Mouse (Mus musculus) hindbrain, embryonic 10.5 days (tissue): ENCODE measurements around the gene Aph1a. TPM values are rescaled to one million over a fixed set of nuclear protein-coding genes. Genes with fewer than 3 reads are reported as not detected.
A peak's percentile ranks its signal among the peaks of the same experiment; 100 is the strongest.
"Not testable (repeated sequence)": the region's sequence is repeated elsewhere in the genome, so short reads cannot be mapped to it uniquely, and the experiment has no call there.

Experiments used
- DNase-seq: peaks from one replicate; pipeline ENCODE4 v3.0.0-alpha.2; 2017; ENCODE audit warnings: low spot score
- H3K27ac ChIP-seq: fragments of 300-500 bp; sonication (generic); 2 replicates; pipeline ENCODE4 v1.5.1; 2016; ENCODE audit warnings: mild to moderate bottlenecking, moderate library complexity
- H3K27me3 ChIP-seq: fragments of 300-500 bp; sonication (generic); 2 replicates; pipeline ENCODE4 v1.6.1; 2016; ENCODE audit warnings: mild to moderate bottlenecking; ENCODE audit not compliant: poor library complexity, insufficient read depth, severe bottlenecking
- H3K36me3 ChIP-seq: fragments of 300-500 bp; sonication (generic); 2 replicates; pipeline ENCODE4 v1.6.1; 2016; ENCODE audit warnings: mild to moderate bottlenecking, moderate library complexity
- H3K4me1 ChIP-seq: fragments of 300-500 bp; sonication (generic); replicated peaks from 2 replicates; pipeline ENCODE4 v1.6.1; 2016; ENCODE audit warnings: mild to moderate bottlenecking
- H3K4me3 ChIP-seq: fragments of 300-500 bp; sonication (generic); 2 replicates; pipeline ENCODE4 v1.5.1; 2016; ENCODE audit warnings: mild to moderate bottlenecking, moderate library complexity
- H3K9me3 ChIP-seq: fragments of 300-500 bp; sonication (generic); 2 replicates; pipeline ENCODE4 v1.6.1; 2016; ENCODE audit warnings: mild to moderate bottlenecking, moderate library complexity
- WGBS: fragments of 180-500 bp; shearing (Covaris S2); methylation state at CpG from one replicate; pipeline ENCODE4 v1.1.7; 2016; 5-methylcytosine and 5-hydroxymethylcytosine counted together
- polyA plus RNA-seq: library from polyadenylated mRNA; unstranded; fragments of >200 nt; fragmentation: Nextera tagmentation; extraction: Ambion mirVana; gene quantifications from 2 replicates; pipeline ENCODE4 v1.2.1, GENCODE M21; 2016

The Aph1a gene
- polyA plus RNA-seq, 1 experiment from 2014 or later: 35.8 TPM

DNA sequence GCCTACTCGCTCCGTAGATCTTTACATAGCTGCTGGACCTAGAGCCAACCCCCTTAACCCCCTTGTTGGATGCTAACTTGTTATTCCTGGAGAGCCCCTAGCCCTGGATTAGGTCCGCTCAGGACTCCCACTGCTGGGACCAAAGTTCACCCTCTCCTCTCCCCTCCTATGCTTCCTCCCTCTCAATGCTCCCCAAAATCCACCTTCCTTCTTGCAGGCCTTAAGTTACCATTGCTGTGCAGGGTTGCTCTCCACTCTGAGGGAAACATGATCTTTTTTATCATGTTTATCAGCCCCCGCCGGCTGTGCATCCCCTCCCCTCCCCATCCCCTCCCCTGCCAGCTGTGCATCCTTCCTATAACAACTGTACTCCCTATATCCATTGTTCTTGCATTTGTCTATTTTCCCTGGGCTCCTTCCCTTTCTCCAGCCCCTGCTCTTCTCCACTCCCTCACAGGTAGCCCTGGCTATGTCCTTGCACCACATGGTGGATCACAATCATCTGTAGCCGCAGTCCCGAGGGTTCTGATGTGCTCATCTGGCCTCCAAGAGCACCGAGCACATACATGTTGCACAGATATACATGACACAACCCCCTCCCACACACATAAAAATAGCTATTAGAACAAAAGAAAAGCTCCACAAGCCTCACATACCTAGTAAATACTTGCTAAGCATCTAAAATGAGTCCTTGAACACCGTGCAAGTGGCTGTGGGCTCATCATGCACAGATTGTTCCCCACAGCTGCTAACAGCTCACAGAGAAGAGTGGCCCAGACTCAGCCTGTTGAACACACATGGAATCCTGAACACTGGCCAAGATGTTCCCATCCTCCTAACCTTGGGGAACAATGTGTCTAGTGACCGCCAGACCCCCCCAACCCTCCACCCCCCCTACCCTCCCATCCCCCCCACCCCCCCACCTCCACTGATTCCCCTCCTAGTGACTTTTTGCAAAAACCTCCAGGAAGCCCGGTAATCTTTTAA lies 1.4 kb upstream of the Aph1a start:
- no peaks in the 10 kb centered on the region for H3K27me3 ChIP-seq
- peak overlapping the region; percentile 87 for H3K27ac ChIP-seq
- H3K36me3 ChIP-seq: peaks cover 8% of the 10 kb centered on the region
- WGBS: 38% methylated on average over 11 of the region's 11 CpGs
- H3K9me3 ChIP-seq: no peaks in the 10 kb centered on the region
- H3K4me3 ChIP-seq: peak overlapping the region; percentile 77
- DNase-seq: no peak
- peaks cover 44% of the 10 kb centered on the region for H3K4me1 ChIP-seq

- H3K36me3 ChIP-seq: peaks cover 16% of the 10 kb centered on the region
- WGBS: 25% methylated on average over 7 of the region's 7 CpGs
- DNase-seq: no peak
These were observed 643 bp upstream of the Aph1a start for GRCm38 (mm10) chr3:95893126-95893525.

DNA sequence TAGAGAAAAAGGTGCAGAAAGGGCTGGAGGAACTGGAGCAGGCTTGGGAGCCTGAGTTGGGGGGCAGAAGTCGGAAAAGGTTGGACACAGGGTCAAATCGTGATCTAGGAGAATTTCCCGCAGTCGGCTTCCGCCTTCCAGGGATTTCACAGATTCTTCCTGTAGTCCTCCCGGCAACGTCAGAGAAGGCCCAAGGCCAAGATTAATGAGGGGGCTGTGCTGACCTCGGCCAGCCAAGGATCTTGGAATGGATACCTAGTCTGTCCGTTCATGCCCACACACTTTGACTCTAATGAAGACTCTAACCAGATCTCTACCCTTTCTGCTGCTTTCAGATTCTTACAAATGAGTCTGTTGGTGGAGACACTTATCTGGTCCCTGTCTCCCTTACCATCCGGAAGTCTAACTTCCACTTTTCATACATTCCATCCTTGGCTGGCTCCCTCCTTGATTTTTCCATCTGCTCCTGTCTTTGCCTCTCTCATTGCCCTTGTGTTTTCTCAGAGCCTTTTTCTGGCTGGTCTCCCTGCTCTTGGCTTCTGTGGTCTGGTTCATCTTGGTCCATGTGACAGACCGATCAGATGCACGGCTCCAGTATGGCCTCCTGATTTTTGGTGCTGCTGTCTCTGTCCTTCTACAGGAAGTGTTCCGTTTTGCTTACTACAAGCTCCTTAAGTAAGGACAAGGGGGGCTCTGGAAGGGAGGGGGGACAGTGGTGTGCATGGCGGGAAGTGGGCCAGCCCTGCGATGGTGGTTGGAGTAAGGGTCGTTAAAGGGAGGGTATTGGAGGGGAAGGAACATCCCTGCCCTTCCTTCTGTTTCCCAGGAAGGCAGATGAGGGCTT lies 770 bp downstream of the Aph1a start:
- 16% methylated on average over 16 of the region's 16 CpGs for WGBS
- Histone ChIP-seq H3K4me3 (peak overlapping the region; percentile 77), H3K9me3 (no peaks in the 10 kb centered on the region), H3K4me1 (peaks cover 47% of the 10 kb centered on the region), H3K27me3 (no peaks in the 10 kb centered on the region), H3K36me3 (peaks cover 30% of the 10 kb centered on the region), H3K27ac (peak overlapping the region; percentile 88)
- DNase-seq: peak; percentile 44

More at GRCm38 (mm10) chr3:95893126-95893525, 643 bp upstream of the Aph1a start:
- H3K4me1 ChIP-seq: peaks cover 44% of the 10 kb centered on the region
- peak overlapping the region; percentile 87 for H3K27ac ChIP-seq
- peak overlapping the region; percentile 77 for H3K4me3 ChIP-seq
- no peaks in the 10 kb centered on the region for H3K27me3 ChIP-seq
- H3K9me3 ChIP-seq: no peaks in the 10 kb centered on the region

- H3K27me3 ChIP-seq, DNase-seq, H3K9me3 ChIP-seq: not testable (repeated sequence)
- Histone ChIP-seq H3K27ac (peak overlapping the region; percentile 40; the same call in 1 of the 2 replicates), H3K4me1 (peaks cover 47% of the 10 kb centered on the region), H3K4me3 (peak overlapping the region; percentile 26; the same call in 1 of the 2 replicates), H3K36me3 (peaks cover 38% of the 10 kb centered on the region)
- WGBS: 88% methylated on average over 7 of the region's 7 CpGs
These were observed 1.7 kb downstream of the Aph1a start for GRCm38 (mm10) chr3:95895501-95895900.

- no peaks in the 10 kb centered on the region for H3K9me3 ChIP-seq
- no peak for DNase-seq
- WGBS: 81% methylated on average over 13 of the region's 13 CpGs
- H3K27ac ChIP-seq: no peak overlapping the region
- no peak overlapping the region for H3K4me3 ChIP-seq
- H3K4me1 ChIP-seq: peaks cover 52% of the 10 kb centered on the region
- no peaks in the 10 kb centered on the region for H3K27me3 ChIP-seq
- H3K36me3 ChIP-seq: peaks cover 43% of the 10 kb centered on the region
These were observed 6.2 kb downstream of the Aph1a start for GRCm38 (mm10) chr3:95899800-95900524.

- Histone ChIP-seq H3K27ac (peak overlapping the region; percentile 92), H3K36me3 (peaks cover 36% of the 10 kb centered on the region), H3K4me1 (peaks cover 62% of the 10 kb centered on the region), H3K27me3 (no peaks in the 10 kb centered on the region), H3K9me3 (no peaks in the 10 kb centered on the region), H3K4me3 (peak overlapping the region; percentile 57)
- DNase-seq: no peak
- WGBS: 73% methylated on average over 9 of the region's 9 CpGs
These were observed 8.0 kb downstream of the Aph1a start for GRCm38 (mm10) chr3:95901616-95902372.

DNA sequence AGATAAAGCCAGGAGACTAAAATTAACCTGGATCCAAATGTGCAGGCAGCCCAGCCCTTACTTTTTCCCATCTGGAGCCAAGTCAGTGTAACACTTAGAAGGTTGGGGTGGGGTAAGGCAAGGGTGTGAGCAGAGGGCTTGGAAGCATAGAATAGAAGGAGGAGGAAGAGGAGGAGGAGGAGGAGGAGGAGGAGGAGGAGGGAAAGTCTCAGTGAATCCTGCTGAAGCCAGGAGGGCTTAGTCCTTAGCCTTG lies 8.5 kb downstream of the Aph1a start:
- Histone ChIP-seq H3K4me1 (peaks cover 67% of the 10 kb centered on the region), H3K9me3 (no peaks in the 10 kb centered on the region), H3K27ac (peak overlapping the region; percentile 92), H3K27me3 (peaks cover 3% of the 10 kb centered on the region; the same call in 1 of the 2 replicates), H3K36me3 (peaks cover 35% of the 10 kb centered on the region), H3K4me3 (peak overlapping the region; percentile 57)
- no peak for DNase-seq

GRCm38 (mm10) chr3:95902643-95903042 lies 8.9 kb downstream of the Aph1a start:
- Histone ChIP-seq H3K27me3 (peaks cover 7% of the 10 kb centered on the region; the same call in 1 of the 2 replicates), H3K4me1 (peaks cover 69% of the 10 kb centered on the region), H3K9me3 (no peaks in the 10 kb centered on the region), H3K27ac (peak overlapping the region; percentile 92), H3K36me3 (peaks cover 31% of the 10 kb centered on the region), H3K4me3 (peak overlapping the region; percentile 57)
- WGBS: 34% methylated on average over 6 of the region's 6 CpGs
- no peak for DNase-seq

- peaks cover 19% of the 10 kb centered on the region for H3K36me3 ChIP-seq
- H3K9me3 ChIP-seq: no peaks in the 10 kb centered on the region
- WGBS: 1% methylated on average over 15 of the region's 15 CpGs
- peak; percentile 64 for DNase-seq
- peak overlapping the region; percentile 92 for H3K27ac ChIP-seq
- H3K4me1 ChIP-seq: peaks cover 69% of the 10 kb centered on the region
- H3K4me3 ChIP-seq: peak overlapping the region; percentile 57
- peaks cover 11% of the 10 kb centered on the region; the same call in 1 of the 2 replicates for H3K27me3 ChIP-seq
These were observed 10.2 kb downstream of the Aph1a start for GRCm38 (mm10) chr3:95903753-95904502.

DNA sequence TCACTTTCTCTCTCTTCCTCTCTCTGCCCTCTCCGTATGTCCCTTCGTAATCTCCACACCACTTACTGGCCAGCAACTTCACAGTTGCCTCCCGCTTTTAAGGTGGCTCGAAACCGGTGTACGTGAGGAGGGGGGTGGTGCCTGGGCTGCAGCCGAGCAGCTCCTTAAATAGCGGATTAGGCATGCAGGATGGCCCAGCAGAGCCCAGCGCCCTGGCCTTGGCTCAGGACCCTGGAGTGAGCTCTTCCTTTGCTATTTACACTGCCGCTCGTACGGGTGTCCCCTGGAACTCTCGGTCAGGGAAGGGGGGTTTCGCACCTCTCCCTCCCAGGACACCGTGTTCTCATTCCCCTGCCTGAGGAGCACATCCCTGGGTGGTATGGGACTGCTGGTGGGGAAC lies 10.8 kb downstream of the Aph1a start, which contains the start of gene Car14:
Gene Car14, minus strand, starts transcription at position 124 of the 400 bp plus-strand sequence.
- H3K4me3 ChIP-seq: peak within 1 kb of the TSS; percentile 57
- under 1% methylated on average over 15 of the region's 15 CpGs for WGBS
- peaks cover 66% of the 10 kb centered on the region for H3K4me1 ChIP-seq
- H3K27me3 ChIP-seq: peaks cover 11% of the 10 kb centered on the region; the same call in 1 of the 2 replicates
- H3K27ac ChIP-seq: peak within 1 kb of the TSS; percentile 92
- peaks cover 13% of the 10 kb centered on the region; the same call in 1 of the 2 replicates for H3K36me3 ChIP-seq
- peak; percentile 69 for DNase-seq
- H3K9me3 ChIP-seq: no peaks in the 10 kb centered on the region
